Mouse (Mus musculus): ENCODE measurements around the gene Fcgrt. TPM values are rescaled to one million over a fixed set of nuclear protein-coding genes. Genes with fewer than 3 reads are reported as not detected.

Gene Fcgrt
- total RNA-seq, 1 experiment: 10.6 TPM

DNA sequence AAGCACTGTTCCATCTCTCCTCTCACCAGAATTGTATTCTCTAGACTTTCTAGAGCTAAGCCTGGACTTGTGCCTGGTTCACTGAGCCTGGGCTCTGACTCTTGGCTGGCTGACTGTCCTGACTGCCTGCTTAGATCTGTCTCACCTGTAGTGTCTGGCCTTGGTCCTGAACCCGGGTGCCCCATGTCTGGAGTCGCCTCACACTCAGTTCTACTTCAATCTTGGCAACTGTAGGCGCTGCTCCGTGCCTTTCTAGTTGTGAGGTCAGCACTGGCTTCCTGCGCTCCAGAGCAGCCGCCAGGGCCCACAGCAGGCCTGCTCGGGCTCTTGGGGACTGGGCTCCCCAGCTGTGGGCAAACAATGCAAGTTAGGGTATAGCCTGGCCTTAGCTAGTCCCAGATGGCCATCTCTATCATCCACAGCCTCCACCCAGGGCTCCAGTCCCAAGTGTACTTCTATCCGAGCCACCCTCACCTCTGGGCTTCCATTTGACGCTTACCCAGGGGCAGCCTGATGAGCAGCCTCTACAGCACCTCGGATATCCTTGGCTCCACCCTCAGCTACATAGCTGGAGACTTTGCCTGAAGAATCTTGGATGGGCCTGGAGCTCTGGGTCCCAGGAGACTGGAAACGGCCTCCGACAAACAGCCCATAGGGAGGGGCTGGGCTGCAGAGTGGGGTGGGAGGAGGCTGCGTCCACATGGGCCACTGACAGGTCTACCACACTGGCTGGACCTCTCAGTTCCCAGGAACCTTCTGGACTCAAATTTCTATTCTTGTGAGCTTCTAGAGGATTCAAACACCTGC, 40.9 kb upstream of the Fcgrt start:
- no peak overlapping the region for H3K4me3 ChIP-seq (ENCODE audit: insufficient read depth in 1 of 2, low read depth in 1 of 2, low read length in 2 of 2, poor library complexity in 1 of 2, severe bottlenecking in 1 of 2)
- peaks cover 0 to 3% of the 10 kb centered on the region in 2 experiments; a peak in 1 of 4 replicates for H3K4me1 ChIP-seq (ENCODE audit: control insufficient read depth in 2 of 2, insufficient read depth in 2 of 2, low read length in 2 of 2, poor library complexity in 1 of 2)
- TF ChIP-seq ZNF384 (IDR thresholded peaks at IDR 0.05; ENCODE audit: low read depth, low read length) (no peak), ZC3H11A (IDR thresholded peaks at IDR 0.05; ENCODE audit: borderline replicate concordance, low read depth, low read length) (no peak), MAFK (IDR thresholded peaks at IDR 0.05; ENCODE audit: insufficient read depth, low read depth, low read length) (no peak), HCFC1 (IDR thresholded peaks at IDR 0.05; ENCODE audit: borderline replicate concordance, insufficient read depth, low read length) (no peak), CHD2 (IDR thresholded peaks at IDR 0.05; ENCODE audit: low read depth, low read length) (no peak)
- no peak overlapping the region for H3K27ac ChIP-seq (ENCODE audit: insufficient read depth, low read depth, low read length, poor library complexity, severe bottlenecking)
- in situ Hi-C loops (cut with MboI; ENCODE audit: low sequenced_read_pairs in 2 of 2, unreplicated experiment in 2 of 2): no loop called here
- no peak for DNase-seq (ENCODE audit: low read depth, low spot score)
- peaks cover 44% of the 10 kb centered on the region for H3K36me3 ChIP-seq (ENCODE audit: control insufficient read depth, insufficient read depth, low read length, poor library complexity, severe bottlenecking)
- H3K9ac ChIP-seq (ENCODE audit: insufficient read depth, low read depth, low read length, poor library complexity, severe bottlenecking): no peak overlapping the region
- H3K9me3 ChIP-seq (ENCODE audit: control insufficient read depth, insufficient read depth, low read depth, low read length): no peaks in the 10 kb centered on the region

GRCm38 (mm10) chr7:45141914-45142313, 38.3 kb upstream of the Fcgrt start:
- Histone ChIP-seq H3K9me3 (ENCODE audit: control insufficient read depth, insufficient read depth, low read depth, low read length) (no peaks in the 10 kb centered on the region), H3K4me3 (ENCODE audit: insufficient read depth in 1 of 2, low read depth in 1 of 2, low read length in 2 of 2, poor library complexity in 1 of 2, severe bottlenecking in 1 of 2) (no peak overlapping the region), H3K36me3 (ENCODE audit: control insufficient read depth, insufficient read depth, low read length, poor library complexity, severe bottlenecking) (peaks cover 36% of the 10 kb centered on the region), H3K9ac (ENCODE audit: insufficient read depth, low read depth, low read length, poor library complexity, severe bottlenecking) (no peak overlapping the region), H3K27ac (ENCODE audit: insufficient read depth, low read depth, low read length, poor library complexity, severe bottlenecking) (no peak overlapping the region), H3K4me1 (ENCODE audit: control insufficient read depth in 2 of 2, insufficient read depth in 2 of 2, low read length in 2 of 2, poor library complexity in 1 of 2) (peaks cover 0 to 4% of the 10 kb centered on the region in 2 experiments; a peak in 1 of 4 replicates)
- DNase-seq (ENCODE audit: low read depth, low spot score): no peak
- TF ChIP-seq HCFC1 (IDR thresholded peaks at IDR 0.05; ENCODE audit: borderline replicate concordance, insufficient read depth, low read length): no peak
- TF ChIP-seq MAFK (IDR thresholded peaks at IDR 0.05; ENCODE audit: insufficient read depth, low read depth, low read length): no peak
- TF ChIP-seq CHD2 (IDR thresholded peaks at IDR 0.05; ENCODE audit: low read depth, low read length): no peak
- no peak for TF ChIP-seq ZNF384 (IDR thresholded peaks at IDR 0.05; ENCODE audit: low read depth, low read length)
- TF ChIP-seq ZC3H11A (IDR thresholded peaks at IDR 0.05; ENCODE audit: borderline replicate concordance, low read depth, low read length): no peak
- in situ Hi-C loops (cut with MboI; ENCODE audit: low sequenced_read_pairs in 2 of 2, unreplicated experiment in 2 of 2): no loop called here

DNA sequence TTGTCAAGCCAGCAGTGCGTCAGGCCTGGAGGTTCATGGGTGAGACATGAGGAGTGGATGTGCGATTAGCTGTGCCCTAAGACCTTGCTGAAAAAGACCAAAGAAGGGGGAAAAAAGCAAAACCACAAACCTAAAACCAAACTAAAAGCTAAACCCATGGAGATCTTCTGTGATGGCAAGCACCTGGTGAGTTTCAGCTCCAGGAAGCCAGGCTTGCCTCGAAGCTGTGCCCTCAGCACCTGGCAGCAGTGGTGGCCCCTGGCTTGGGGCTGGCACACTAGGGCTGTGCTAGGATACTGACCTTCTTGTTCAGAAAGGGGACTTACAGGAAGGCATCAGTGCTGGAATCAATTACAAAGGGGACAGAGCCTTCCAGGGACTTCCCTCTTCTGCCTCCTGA, 37.7 kb upstream of the Fcgrt start:
- in situ Hi-C loops (cut with MboI; ENCODE audit: low sequenced_read_pairs in 2 of 2, unreplicated experiment in 2 of 2): no loop called here
- no peak overlapping the region for H3K9ac ChIP-seq (ENCODE audit: insufficient read depth, low read depth, low read length, poor library complexity, severe bottlenecking)
- no peak for DNase-seq (ENCODE audit: low read depth, low spot score)
- no peaks in the 10 kb centered on the region for H3K9me3 ChIP-seq (ENCODE audit: control insufficient read depth, insufficient read depth, low read depth, low read length)
- H3K4me3 ChIP-seq (ENCODE audit: insufficient read depth in 1 of 2, low read depth in 1 of 2, low read length in 2 of 2, poor library complexity in 1 of 2, severe bottlenecking in 1 of 2): no peak overlapping the region
- TF ChIP-seq ZC3H11A (IDR thresholded peaks at IDR 0.05; ENCODE audit: borderline replicate concordance, low read depth, low read length) (no peak), MAFK (IDR thresholded peaks at IDR 0.05; ENCODE audit: insufficient read depth, low read depth, low read length) (no peak), HCFC1 (IDR thresholded peaks at IDR 0.05; ENCODE audit: borderline replicate concordance, insufficient read depth, low read length) (no peak), CHD2 (IDR thresholded peaks at IDR 0.05; ENCODE audit: low read depth, low read length) (no peak), ZNF384 (IDR thresholded peaks at IDR 0.05; ENCODE audit: low read depth, low read length) (no peak)
- H3K4me1 ChIP-seq (ENCODE audit: control insufficient read depth in 2 of 2, insufficient read depth in 2 of 2, low read length in 2 of 2, poor library complexity in 1 of 2): peaks cover 0 to 4% of the 10 kb centered on the region in 2 experiments; a peak in 1 of 4 replicates
- no peak overlapping the region for H3K27ac ChIP-seq (ENCODE audit: insufficient read depth, low read depth, low read length, poor library complexity, severe bottlenecking)
- peaks cover 34% of the 10 kb centered on the region for H3K36me3 ChIP-seq (ENCODE audit: control insufficient read depth, insufficient read depth, low read length, poor library complexity, severe bottlenecking)

DNA sequence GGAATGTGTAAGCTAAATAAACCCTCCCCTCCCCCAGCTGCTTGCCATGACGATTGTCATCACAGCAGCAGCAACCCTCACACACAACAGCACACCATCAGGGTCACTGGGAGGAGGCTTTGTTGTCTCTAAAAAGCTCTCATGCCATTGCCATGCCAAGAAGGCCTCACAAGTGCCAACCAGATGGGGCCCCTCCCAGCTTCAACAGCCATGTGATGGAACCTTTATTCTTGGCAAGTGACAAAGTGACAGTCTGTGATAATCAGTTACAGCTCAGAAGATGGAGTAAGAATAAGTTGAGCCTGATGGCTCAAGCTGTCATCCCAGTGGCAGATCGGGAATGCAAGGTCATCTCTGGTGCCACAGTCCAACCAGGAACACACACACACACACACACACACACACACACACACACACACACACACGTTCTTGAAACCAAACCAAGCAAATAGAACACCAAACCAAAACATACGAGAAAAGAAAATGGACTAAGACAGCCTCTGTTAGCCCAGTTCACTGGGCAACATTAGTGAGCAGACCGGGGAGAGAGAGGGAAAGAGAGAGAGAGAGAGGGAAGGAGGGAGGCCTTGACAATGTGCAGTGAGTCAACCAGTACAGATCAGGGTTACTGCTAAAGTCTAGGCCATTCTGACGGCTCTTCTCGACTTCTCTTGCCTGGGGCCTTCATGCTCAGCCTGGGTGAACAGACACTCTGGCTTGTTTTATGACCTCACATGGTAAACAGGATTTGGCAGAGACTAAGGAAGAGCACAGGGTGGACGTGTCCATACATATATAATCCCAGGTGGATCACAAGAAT, 36.5 kb upstream of the Fcgrt start:
- no peak for TF ChIP-seq ZNF384 (IDR thresholded peaks at IDR 0.05; ENCODE audit: low read depth, low read length)
- no peak for TF ChIP-seq CHD2 (IDR thresholded peaks at IDR 0.05; ENCODE audit: low read depth, low read length)
- no peak for TF ChIP-seq ZC3H11A (IDR thresholded peaks at IDR 0.05; ENCODE audit: borderline replicate concordance, low read depth, low read length)
- no peak for TF ChIP-seq MAFK (IDR thresholded peaks at IDR 0.05; ENCODE audit: insufficient read depth, low read depth, low read length)
- in situ Hi-C loops (cut with MboI; ENCODE audit: low sequenced_read_pairs in 2 of 2, unreplicated experiment in 2 of 2): no loop called here
- Histone ChIP-seq H3K9me3 (ENCODE audit: control insufficient read depth, insufficient read depth, low read depth, low read length) (no peaks in the 10 kb centered on the region), H3K36me3 (ENCODE audit: control insufficient read depth, insufficient read depth, low read length, poor library complexity, severe bottlenecking) (peaks cover 24% of the 10 kb centered on the region), H3K9ac (ENCODE audit: insufficient read depth, low read depth, low read length, poor library complexity, severe bottlenecking) (no peak overlapping the region), H3K4me3 (ENCODE audit: insufficient read depth in 1 of 2, low read depth in 1 of 2, low read length in 2 of 2, poor library complexity in 1 of 2, severe bottlenecking in 1 of 2) (no peak overlapping the region), H3K27ac (ENCODE audit: insufficient read depth, low read depth, low read length, poor library complexity, severe bottlenecking) (no peak overlapping the region), H3K4me1 (ENCODE audit: control insufficient read depth in 2 of 2, insufficient read depth in 2 of 2, low read length in 2 of 2, poor library complexity in 1 of 2) (peaks cover 0 to 9% of the 10 kb centered on the region in 2 experiments; a peak in 1 of 4 replicates)
- DNase-seq (ENCODE audit: low read depth, low spot score): no peak

All from ES-E14 (cell line).